Mouse (Mus musculus): ENCODE results near the gene Med20.
"Not testable (repeated sequence)": the region's sequence is repeated elsewhere in the genome, so short reads cannot be mapped to it uniquely, and the experiment has no call there.

Med20 gene

DNA sequence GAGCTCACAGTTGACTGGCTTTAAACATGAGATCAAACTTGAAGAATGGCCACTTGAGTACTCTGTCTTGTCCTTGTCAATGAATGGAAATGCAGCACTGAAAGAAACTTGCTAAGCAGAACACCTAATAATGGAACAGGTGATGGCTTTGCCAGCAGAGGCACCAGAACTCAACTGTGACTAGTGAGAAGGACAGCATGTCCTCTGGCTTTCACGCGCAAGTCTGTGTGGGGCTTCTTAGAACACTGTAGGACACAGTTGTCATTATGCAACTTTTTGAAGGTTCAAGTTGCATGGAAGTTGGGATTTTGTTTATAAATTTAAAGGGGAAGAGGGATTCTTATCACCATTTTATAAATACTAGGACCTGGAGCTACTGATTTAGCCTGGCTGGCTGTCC, 13.7 kb downstream of the Med20 start:
- ATAC-seq (ENCODE audit: insufficient number of reproducible peaks, low FRiP score, low TSS enrichment) = no peak

DNA sequence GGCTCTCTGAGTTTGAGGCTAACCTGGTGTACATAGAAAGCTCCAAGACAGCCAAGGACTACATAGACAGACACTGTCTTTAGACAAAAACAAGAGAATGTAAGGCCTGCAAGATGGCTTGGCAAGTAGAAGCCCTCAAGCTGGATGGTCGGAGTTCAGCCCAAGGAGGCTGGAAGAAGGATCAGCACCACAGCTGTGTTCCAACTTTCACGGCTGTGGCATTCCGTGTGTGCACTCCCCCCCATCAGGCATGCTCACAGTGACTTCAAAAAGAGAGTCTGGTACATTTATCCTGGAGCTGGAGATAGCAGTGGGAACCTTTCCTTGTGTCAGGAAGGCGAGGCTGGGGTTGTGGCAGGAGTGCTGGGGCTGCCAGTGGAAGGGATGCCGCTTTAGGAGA, 14.6 kb downstream of the Med20 start:
- ATAC-seq (ENCODE audit: insufficient number of reproducible peaks, low FRiP score, low TSS enrichment) = no peak

DNA sequence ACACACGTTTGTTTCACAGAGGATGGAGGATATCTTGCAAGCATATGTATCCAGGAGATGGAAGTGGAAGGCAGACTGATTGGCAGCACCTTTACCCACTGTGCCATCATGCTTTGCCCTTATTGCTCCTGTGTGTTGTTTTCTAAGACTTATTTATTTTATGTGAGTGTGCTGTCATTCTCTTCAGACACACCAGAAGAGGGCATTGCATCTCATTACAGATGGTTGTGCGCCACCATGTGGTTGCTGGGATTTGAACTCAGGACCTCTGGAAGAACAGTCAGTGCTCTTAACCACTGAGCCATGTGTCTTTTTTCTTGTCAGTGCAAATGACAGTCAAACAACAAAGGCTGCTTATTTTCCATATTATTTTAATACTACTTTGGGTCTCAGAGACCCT, 16.4 kb downstream of the Med20 start:
- ATAC-seq (ENCODE audit: insufficient number of reproducible peaks, low FRiP score, low TSS enrichment) = no peak

- ATAC-seq (ENCODE audit: insufficient number of reproducible peaks, low FRiP score, low TSS enrichment) = peak; percentile 91
Observed at GRCm38 (mm10) chr17:47628851-47629676, 17.7 kb downstream of the Med20 start.

DNA sequence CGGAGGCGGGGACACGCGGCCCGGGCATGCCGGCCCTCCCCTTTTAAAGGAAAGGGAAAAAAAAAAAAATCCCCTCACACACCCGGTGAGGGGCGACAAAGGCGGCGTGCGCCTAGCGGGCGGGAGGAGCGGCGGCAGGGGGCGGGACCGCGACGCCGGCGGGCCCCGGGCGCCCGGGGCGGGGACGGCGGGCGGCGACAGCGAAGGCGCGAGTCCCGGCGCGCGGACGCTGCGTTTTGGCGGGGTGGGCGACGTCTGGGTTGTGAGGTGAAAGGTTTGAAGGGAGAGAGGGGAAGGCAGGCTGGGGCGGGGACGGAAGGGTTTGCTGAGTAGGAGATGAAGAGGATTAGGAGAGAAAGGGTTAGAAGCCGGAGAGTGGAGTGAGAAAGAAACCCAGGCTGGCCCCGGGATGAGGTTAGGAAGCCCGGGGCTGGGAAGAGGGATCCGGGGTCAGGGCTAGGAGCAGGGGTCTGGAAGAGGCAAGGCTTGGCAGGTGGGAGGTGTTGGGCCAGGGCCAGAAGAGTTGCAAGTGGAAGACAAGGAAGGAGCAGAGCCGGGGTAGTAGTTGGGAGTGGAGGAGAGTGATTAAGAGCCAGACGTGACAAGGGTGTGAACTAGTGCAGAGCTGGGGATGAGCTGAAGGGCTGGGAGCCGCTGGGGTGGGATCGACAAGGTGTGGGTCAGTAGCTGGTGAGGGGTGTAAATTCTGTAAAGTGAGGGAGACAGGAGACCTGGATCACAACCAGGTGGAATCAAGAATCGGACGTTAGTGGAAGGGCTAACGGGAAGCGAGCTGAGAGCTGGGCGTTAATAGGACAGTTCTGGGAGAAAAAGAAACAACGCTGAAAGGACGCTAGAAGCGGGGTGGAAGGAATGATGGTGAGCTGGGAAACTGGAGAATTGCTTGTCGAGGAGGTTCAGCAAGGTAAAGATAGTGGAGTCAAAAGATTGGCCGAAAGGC, 18.6 kb downstream of the Med20 start:
- ATAC-seq (ENCODE audit: insufficient number of reproducible peaks, low FRiP score, low TSS enrichment) = peak; percentile 47

GRCm38 (mm10) chr17:47630678-47631065, 19.3 kb downstream of the Med20 start, which contains the start of gene Usp49:
Gene Usp49, plus strand, starts transcription at chr17:47630690.
- ATAC-seq (ENCODE audit: insufficient number of reproducible peaks, low FRiP score, low TSS enrichment) = no peak

- ATAC-seq (ENCODE audit: insufficient number of reproducible peaks, low FRiP score, low TSS enrichment) = no peak
Observed at GRCm38 (mm10) chr17:47632181-47632840, 20.9 kb downstream of the Med20 start.

DNA sequence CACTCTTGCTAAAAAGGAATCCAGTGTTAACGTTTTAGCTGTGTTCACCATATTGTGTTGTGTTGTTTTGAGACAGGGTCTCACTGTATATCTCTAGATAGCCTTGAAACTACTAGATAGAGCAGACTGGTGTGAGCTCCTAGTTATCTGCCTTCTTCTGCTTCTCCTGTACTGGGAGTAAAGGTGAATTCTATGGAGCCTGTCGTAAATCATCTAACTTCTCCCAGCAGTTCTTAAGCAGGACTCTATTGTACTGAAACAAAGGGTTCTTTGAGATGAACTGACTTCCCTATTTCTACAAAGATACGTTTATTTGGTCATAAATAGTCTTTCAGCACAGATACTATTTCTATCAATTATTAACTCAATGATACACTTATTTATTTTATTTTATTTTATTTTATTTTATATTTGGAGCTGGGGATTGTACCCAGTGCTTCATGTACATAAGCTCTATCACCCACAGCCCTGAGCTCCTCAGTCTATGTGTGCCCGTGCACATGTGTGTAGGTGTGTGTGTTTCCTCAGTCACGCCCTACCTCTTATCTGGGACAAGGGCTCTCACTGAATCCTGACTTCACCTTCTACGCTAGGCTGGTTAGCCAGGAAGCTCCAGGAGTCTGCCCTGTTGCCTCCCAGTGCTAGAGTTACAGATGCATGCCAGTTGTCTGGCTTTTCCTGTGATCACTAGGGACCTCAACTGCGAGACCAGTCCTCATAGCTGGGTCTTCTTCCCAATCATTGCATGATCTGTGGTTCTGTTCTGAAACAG, 22.8 kb downstream of the Med20 start:
- ATAC-seq (ENCODE audit: insufficient number of reproducible peaks, low FRiP score, low TSS enrichment) = no peak

DNA sequence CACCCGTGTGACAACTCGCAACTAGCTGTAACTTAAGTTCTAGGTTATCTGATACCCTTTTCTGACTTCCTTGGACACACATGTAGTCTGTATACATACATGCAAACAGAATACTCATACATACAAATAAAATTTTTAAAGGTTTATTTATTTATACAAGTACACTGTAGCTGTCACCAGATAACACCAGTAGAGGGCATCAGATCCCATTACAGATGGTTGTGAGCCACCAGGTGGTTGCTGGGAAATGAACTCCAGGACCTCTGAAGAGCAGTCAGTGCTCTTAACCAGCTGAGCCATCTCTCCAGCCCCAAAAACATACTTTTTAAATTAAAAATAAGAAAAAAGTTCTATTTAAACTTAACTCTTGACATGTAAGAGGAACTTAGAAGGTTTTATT, 31.6 kb downstream of the Med20 start:
- ATAC-seq (ENCODE audit: insufficient number of reproducible peaks, low FRiP score, low TSS enrichment) = no peak

- ATAC-seq (ENCODE audit: insufficient number of reproducible peaks, low FRiP score, low TSS enrichment) = no peak
Observed at GRCm38 (mm10) chr17:47646683-47647082, 35.3 kb downstream of the Med20 start.

- ATAC-seq (ENCODE audit: insufficient number of reproducible peaks, low FRiP score, low TSS enrichment) = no peak
Observed at GRCm38 (mm10) chr17:47648966-47649365, 37.6 kb downstream of the Med20 start.

DNA sequence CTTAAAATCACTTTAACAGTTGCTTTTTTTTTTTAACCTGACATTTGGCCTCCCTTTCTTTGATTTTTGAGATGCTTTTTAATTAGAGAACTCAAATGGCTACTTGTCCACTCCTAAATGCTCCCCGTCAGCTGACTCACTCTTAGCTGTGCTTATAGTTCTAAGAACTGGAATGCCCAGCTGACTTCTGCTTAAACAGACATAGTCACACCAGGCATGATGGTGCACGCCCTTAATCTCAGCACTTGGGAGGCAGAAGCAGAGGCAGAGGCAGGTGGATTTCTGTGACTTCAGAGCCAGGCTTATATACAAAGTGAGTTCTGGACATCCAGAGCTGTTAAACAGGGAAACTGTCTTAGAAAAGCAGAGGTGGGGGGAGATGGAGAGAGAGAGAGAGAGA, 40.6 kb downstream of the Med20 start:
- no peak for ATAC-seq (ENCODE audit: insufficient number of reproducible peaks, low FRiP score, low TSS enrichment)

DNA sequence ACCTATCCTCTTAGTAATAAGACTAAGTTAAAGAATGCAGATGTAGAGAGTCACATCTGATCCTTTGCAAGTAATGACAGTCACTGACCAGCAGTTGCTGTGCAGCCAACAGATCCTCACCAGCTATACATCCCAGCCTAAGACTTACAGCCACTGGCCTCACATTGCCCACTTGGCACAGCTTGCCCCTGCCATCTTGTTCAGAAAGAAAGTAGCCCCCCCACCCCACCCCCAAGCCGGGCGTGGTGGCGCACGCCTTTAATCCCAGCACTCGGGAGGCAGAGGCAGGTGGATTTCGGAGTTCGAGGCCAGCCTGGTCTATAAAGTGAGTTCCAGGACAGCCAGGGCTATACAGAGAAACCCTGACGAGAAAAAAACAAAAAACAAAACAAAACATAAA, 43.0 kb downstream of the Med20 start:
- ATAC-seq (ENCODE audit: insufficient number of reproducible peaks, low FRiP score, low TSS enrichment) = not testable (repeated sequence)

- ATAC-seq (ENCODE audit: insufficient number of reproducible peaks, low FRiP score, low TSS enrichment) = no peak
Observed at GRCm38 (mm10) chr17:47655697-47656096, 44.3 kb downstream of the Med20 start.

- ATAC-seq (ENCODE audit: insufficient number of reproducible peaks, low FRiP score, low TSS enrichment) = no peak
Observed at GRCm38 (mm10) chr17:47657901-47658300, 46.5 kb downstream of the Med20 start.

DNA sequence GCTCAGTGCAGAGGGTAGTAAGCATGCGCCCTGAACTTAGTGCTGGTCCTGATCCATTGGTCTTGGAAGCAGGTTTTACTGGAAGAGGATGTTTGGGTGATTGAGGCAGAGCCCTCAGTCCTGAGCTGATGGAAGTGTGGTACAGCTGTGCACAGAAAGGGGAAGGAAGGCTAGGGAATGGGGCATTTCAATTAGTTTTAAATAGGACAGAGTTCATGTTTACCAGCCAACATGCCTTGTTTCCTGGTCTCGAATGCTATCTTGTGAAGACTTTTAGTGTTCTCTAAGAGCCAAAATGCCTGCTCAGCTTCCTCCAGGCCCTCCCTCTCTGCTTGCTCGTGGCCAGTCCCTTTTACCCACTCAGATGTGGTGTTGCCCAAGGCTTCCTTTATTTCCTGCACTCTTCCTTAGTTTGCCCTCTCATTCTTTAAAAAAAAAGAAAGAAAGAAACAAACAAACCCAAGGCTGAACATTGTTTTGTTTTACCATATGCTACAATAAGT, 47.4 kb downstream of the Med20 start:
- ATAC-seq (ENCODE audit: insufficient number of reproducible peaks, low FRiP score, low TSS enrichment) = no peak

DNA sequence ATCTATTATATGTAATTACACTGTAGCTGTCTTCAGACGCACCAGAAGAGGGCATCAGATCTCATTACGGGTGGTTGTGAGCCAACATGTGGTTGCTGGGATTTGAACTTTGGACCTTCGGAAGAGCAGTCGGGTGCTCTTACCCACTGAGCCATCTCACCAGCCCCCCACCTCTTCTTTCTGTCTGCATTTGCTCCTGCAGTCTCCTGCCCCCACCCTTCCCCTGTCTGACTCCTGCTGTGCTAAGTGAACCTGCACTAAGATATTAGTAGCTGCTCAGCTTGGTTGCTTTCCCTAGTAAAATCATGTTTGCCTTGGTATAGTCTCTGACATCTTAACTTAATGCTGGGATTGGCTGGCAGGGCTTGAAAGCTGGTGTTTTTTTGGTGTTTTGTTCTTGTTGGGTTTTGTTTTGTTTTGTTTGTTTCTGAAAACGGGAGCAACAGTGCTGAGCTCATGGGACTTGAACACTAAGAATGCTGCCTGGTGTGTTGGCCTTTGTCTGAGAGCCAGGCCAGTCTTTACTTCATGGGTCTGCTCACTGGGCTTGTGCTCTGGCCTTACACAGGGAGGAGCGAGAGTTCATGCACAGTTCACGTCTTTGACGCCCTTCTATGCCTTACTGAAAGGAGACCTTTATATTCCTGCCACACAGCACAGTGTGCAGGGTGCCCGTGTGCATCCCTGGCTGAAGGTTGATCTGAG, 51.8 kb downstream of the Med20 start:
- no peak for ATAC-seq (ENCODE audit: insufficient number of reproducible peaks, low FRiP score, low TSS enrichment)

GRCm38 (mm10) chr17:47664474-47664873, 53.1 kb downstream of the Med20 start:
- no peak for ATAC-seq (ENCODE audit: insufficient number of reproducible peaks, low FRiP score, low TSS enrichment)

DNA sequence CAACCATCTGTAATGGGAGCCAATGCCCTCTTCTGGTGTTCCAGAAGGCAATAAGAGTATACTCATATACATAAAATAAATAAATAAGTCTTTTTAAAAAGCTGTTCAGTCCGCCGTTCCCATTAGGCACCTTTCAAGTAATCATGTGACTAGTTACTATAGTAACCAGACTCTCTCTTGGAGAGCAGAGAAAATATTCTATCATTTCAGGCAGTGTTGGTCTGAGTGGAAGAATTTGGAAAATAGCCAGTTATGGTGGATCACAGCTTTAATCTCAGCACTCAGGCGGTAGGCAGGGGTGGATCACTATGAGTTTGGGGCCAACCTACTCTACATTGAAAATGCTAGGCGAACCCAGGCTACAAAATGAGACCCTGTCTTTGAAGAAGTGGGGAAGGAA, 57.8 kb downstream of the Med20 start:
- no peak for ATAC-seq (ENCODE audit: insufficient number of reproducible peaks, low FRiP score, low TSS enrichment)
